Mouse (Mus musculus): ENCODE data around the gene Polr3b.

Polr3b gene

GRCm38 (mm10) chr10:84758483-84759431 is 136.7 kb downstream of the Polr3b start:
- no peak for DNase-seq (ENCODE audit: low read depth, low spot score)

- no peak for DNase-seq (ENCODE audit: low read depth, low spot score)
Observed at GRCm38 (mm10) chr10:84759511-84760117, 137.5 kb downstream of the Polr3b start.

- no peak for DNase-seq (ENCODE audit: low read depth, low spot score)
Observed at GRCm38 (mm10) chr10:84760118-84761111, 138.3 kb downstream of the Polr3b start.

- DNase-seq (ENCODE audit: low read depth, low spot score), result no peak
Observed at GRCm38 (mm10) chr10:84768766-84769165, 146.7 kb downstream of the Polr3b start.

GRCm38 (mm10) chr10:84772380-84773130 is 150.5 kb downstream of the Polr3b start:
- no peak for DNase-seq (ENCODE audit: low read depth, low spot score)

- no peak for DNase-seq (ENCODE audit: low read depth, low spot score)
Observed at GRCm38 (mm10) chr10:84773889-84774288, 151.8 kb downstream of the Polr3b start.

- DNase-seq (ENCODE audit: low read depth, low spot score), result no peak
Observed at GRCm38 (mm10) chr10:84774573-84774972, 152.5 kb downstream of the Polr3b start.

All from retina, adult 2 months (tissue).